7 mouse cellular contexts compared by ENCODE assay signal in genomic region chr12:100187756-100188430, GRCm38 (mm10). TPM values are rescaled to one million over a fixed set of nuclear protein-coding genes. Genes with fewer than 3 reads are reported as not detected.
DNase-seq lines count a peak whose midpoint lies in the region; ATAC-seq lines count a peak whose summit lies in the region.

No protein-coding gene starts in this region.

- no peaks in the 10 kb centered on the region for H3K27me3 ChIP-seq in limb, embryonic 11.5 days (ENCODE audit: control insufficient read depth, insufficient read depth, low read length)
- no peaks in the 10 kb centered on the region for H3K27me3 ChIP-seq in midbrain, embryonic 15.5 days (replicated peaks)

- H3K9ac ChIP-seq in limb, embryonic 11.5 days (ENCODE audit: low read length) = peak overlapping the region; percentile 73
- H3K9ac ChIP-seq in midbrain, embryonic 15.5 days = peak overlapping the region; percentile 60

- intact Hi-C loops in heart, postnatal 14 days (cut with DNase I) = loop anchor here (1.0 to 10.0 kb wide), 3 partner anchors 11 to 537 kb away; partner anchors contain the start of genes Calm1 and Rps6ka5

- H3K9me3 ChIP-seq in limb, embryonic 11.5 days (ENCODE audit: control insufficient read depth, low read length) = no peaks in the 10 kb centered on the region
- H3K9me3 ChIP-seq in midbrain, embryonic 15.5 days = no peaks in the 10 kb centered on the region

- peak; percentile 44 to 46 for DNase-seq in spleen, postnatal 10 days (ENCODE audit: low spot score in 2 of 2)
- DNase-seq in spleen, adult 12 weeks (ENCODE audit: low spot score) = no peak
- DNase-seq in heart, postnatal 14 days = peak; percentile 25 to 39
- peak; percentile 57 for DNase-seq in limb, embryonic 11.5 days (ENCODE audit: low spot score)

- no peaks in the 10 kb centered on the region for H3K36me3 ChIP-seq in limb, embryonic 11.5 days (ENCODE audit: control insufficient read depth, insufficient read depth, low read length)
- H3K36me3 ChIP-seq in midbrain, embryonic 15.5 days (replicated peaks) = no peaks in the 10 kb centered on the region

- peak; percentile 2; the same call in 1 of the 2 replicates for ATAC-seq in limb, embryonic 11.5 days (ENCODE audit: insufficient number of reproducible peaks, low FRiP score, low TSS enrichment, low read depth)
- ATAC-seq in midbrain, embryonic 15.5 days (replicated peaks) = no peak
- ATAC-seq in granulocyte monocyte progenitor cell, adult 5-6 weeks (replicated peaks; ENCODE audit: poor library complexity, severe bottlenecking) = no peak

- H3K4me1 ChIP-seq in brown adipose tissue, adult 24 weeks (ENCODE audit: control insufficient read depth, insufficient read depth, insufficient read length, low read length) = no peaks in the 10 kb centered on the region; the same call in 1 of the 2 replicates
- H3K4me1 ChIP-seq in limb, embryonic 11.5 days (ENCODE audit: control insufficient read depth, insufficient read depth, low read length) = no peaks in the 10 kb centered on the region
- H3K4me1 ChIP-seq in midbrain, embryonic 15.5 days = peaks cover 18% of the 10 kb centered on the region

- H3K4me3 ChIP-seq in brown adipose tissue, adult 24 weeks (ENCODE audit: insufficient read depth, low read depth, low read length) = peak overlapping the region; percentile 67
- peak overlapping the region; percentile 56 for H3K4me3 ChIP-seq in limb, embryonic 11.5 days (ENCODE audit: low read depth, low read length)
- H3K4me3 ChIP-seq in midbrain, embryonic 15.5 days = peak overlapping the region; percentile 53

- WGBS in limb, embryonic 11.5 days = under 1% methylated on average over 29 of the region's 29 CpGs
- 2% methylated on average over 29 of the region's 29 CpGs for WGBS in midbrain, embryonic 15.5 days

- H3K4me2 ChIP-seq in limb, embryonic 11.5 days (ENCODE audit: low read depth, severe bottlenecking) = peak overlapping the region; percentile 58
- H3K4me2 ChIP-seq in midbrain, embryonic 15.5 days = peak overlapping the region; percentile 75

- H3K27ac ChIP-seq in brown adipose tissue, adult 24 weeks (replicated peaks; ENCODE audit: low read depth, low read length) = peak overlapping the region; percentile 71
- peak overlapping the region; percentile 96 for H3K27ac ChIP-seq in limb, embryonic 11.5 days (replicated peaks; ENCODE audit: low read depth, low read length)
- H3K27ac ChIP-seq in midbrain, embryonic 15.5 days = peak overlapping the region; percentile 97

RNA-seq across cellular contexts. Expression of gene Calm1, which starts 11.3 kb away (rescaled TPM):
- polyA plus RNA-seq in brown adipose tissue, adult 24 weeks (2012; ENCODE audit: insufficient read depth, insufficient read length, missing spikeins) = 398 and 421 TPM in 2 replicates
- 100 to 1,000 TPM; 282 to 334 TPM for total RNA-seq in heart, postnatal 14 days (2021)
- polyA plus RNA-seq in limb, embryonic 11.5 days (2014; fragmentation: Nextera tagmentation; extraction: Ambion mirVana) = 1,091 and 1,120 TPM in 2 replicates
- 2,307 and 2,436 TPM in 2 replicates for polyA plus RNA-seq in midbrain, embryonic 15.5 days (2015; fragmentation: Nextera tagmentation; extraction: Ambion mirVana)
- total RNA-seq in granulocyte monocyte progenitor cell, adult 5-6 weeks (2014; fragmentation: Nextera tagmentation) = 154 and 167 TPM in 2 replicates
- total RNA-seq in granulocyte monocyte progenitor cell, adult 5-6 weeks (2017) = 549 and 572 TPM in 2 replicates

RNA-seq across cellular contexts. Expression of gene Nrde2, which starts 28.4 kb away (rescaled TPM):
- 3.0 and 3.7 TPM in 2 replicates for polyA plus RNA-seq in brown adipose tissue, adult 24 weeks (2012; ENCODE audit: insufficient read depth, insufficient read length, missing spikeins)
- total RNA-seq in heart, postnatal 14 days (2021) = 10 to 100 TPM in 1 of 2 experiments, 1 to 10 TPM in 1; 8.4 to 11.9 TPM
- polyA plus RNA-seq in limb, embryonic 11.5 days (2014; fragmentation: Nextera tagmentation; extraction: Ambion mirVana) = 12.8 and 15.2 TPM in 2 replicates
- polyA plus RNA-seq in midbrain, embryonic 15.5 days (2015; fragmentation: Nextera tagmentation; extraction: Ambion mirVana) = 12.2 and 14.1 TPM in 2 replicates
- 11.1 and 19.6 TPM in 2 replicates for total RNA-seq in granulocyte monocyte progenitor cell, adult 5-6 weeks (2014; fragmentation: Nextera tagmentation)
- 26.8 and 34.4 TPM in 2 replicates for total RNA-seq in granulocyte monocyte progenitor cell, adult 5-6 weeks (2017)
